Mouse (Mus musculus) embryonic fibroblast, embryonic 13.5 days (primary cell): ENCODE data around the gene Arl4a. TPM values are rescaled to one million over a fixed set of nuclear protein-coding genes. Genes with fewer than 3 reads are reported as not detected.

Source experiments
- H3K27ac ChIP-seq: 2 replicates; pipeline ENCODE4 v1.5.1; 2012; ENCODE audit warnings: low read length, control low read depth, inconsistent platforms; ENCODE audit not compliant: insufficient read depth
- H3K4me1 ChIP-seq: 2 replicates; pipeline ENCODE4 v1.6.1; 2011; ENCODE audit warnings: low read length; ENCODE audit not compliant: control insufficient read depth, insufficient read depth
- H3K4me3 ChIP-seq: 2 replicates; pipeline ENCODE4 v1.5.1; 2011; ENCODE audit warnings: mild to moderate bottlenecking, control low read depth, low read length; ENCODE audit not compliant: insufficient read depth
- CTCF ChIP-seq: IDR thresholded peaks from 2 replicates; pipeline ENCODE4 v1.5.1; 2011; ENCODE audit warnings: mild to moderate bottlenecking, control low read depth, low read length, moderate library complexity, borderline replicate concordance; ENCODE audit not compliant: insufficient read depth
- POLR2A ChIP-seq: IDR thresholded peaks from 2 replicates; pipeline ENCODE4 v1.6.1; 2011; ENCODE audit warnings: low read depth, mild to moderate bottlenecking, control low read depth, low read length, moderate library complexity
- polyA plus RNA-seq: library from polyadenylated mRNA; stranded (reverse); fragments of >200 nt; gene quantifications from 2 replicates; pipeline ENCODE4 v1.2.4, GENCODE M21; 2011; ENCODE audit warnings: low read depth; ENCODE audit not compliant: missing spikeins, insufficient read length

Gene Arl4a
- polyA plus RNA-seq, 1 experiment, result 15.9 TPM

GRCm38 (mm10) chr12:40036666-40037065, 1.2 kb downstream of the Arl4a start:
- Histone ChIP-seq H3K27ac (peak overlapping the region; percentile 7; the same call in 1 of the 2 replicates), H3K4me1 (0 out of 2 replicates have a peak, but pooled peaks cover 2% of the 10 kb centered on the region), H3K4me3 (peak overlapping the region; percentile 73)
- TF ChIP-seq POLR2A (no peak), CTCF (no peak)

- no peak for TF ChIP-seq CTCF
- no peak for TF ChIP-seq POLR2A
- Histone ChIP-seq H3K27ac (no peak overlapping the region), H3K4me3 (no peak overlapping the region), H3K4me1 (0 out of 2 replicates have a peak, but pooled peaks cover 2% of the 10 kb centered on the region)
These were observed 2.3 kb downstream of the Arl4a start for GRCm38 (mm10) chr12:40035506-40035905.

GRCm38 (mm10) chr12:40029201-40029600, 8.6 kb downstream of the Arl4a start:
- Histone ChIP-seq H3K27ac (no peak overlapping the region), H3K4me3 (no peak overlapping the region), H3K4me1 (no peaks in the 10 kb centered on the region)
- TF ChIP-seq CTCF (no peak), POLR2A (no peak)

- Histone ChIP-seq H3K4me1 (no peaks in the 10 kb centered on the region), H3K4me3 (no peak overlapping the region), H3K27ac (no peak overlapping the region)
- TF ChIP-seq CTCF, result no peak
- no peak for TF ChIP-seq POLR2A
These were observed 10.0 kb downstream of the Arl4a start for GRCm38 (mm10) chr12:40027846-40028245.

GRCm38 (mm10) chr12:40027444-40027843, 10.4 kb downstream of the Arl4a start:
- Histone ChIP-seq H3K27ac (no peak overlapping the region), H3K4me1 (no peaks in the 10 kb centered on the region), H3K4me3 (no peak overlapping the region)
- no peak for TF ChIP-seq POLR2A
- no peak for TF ChIP-seq CTCF

- TF ChIP-seq POLR2A (no peak), CTCF (no peak)
- Histone ChIP-seq H3K4me3 (no peak overlapping the region), H3K4me1 (no peaks in the 10 kb centered on the region), H3K27ac (no peak overlapping the region)
These were observed 13.9 kb downstream of the Arl4a start for GRCm38 (mm10) chr12:40023918-40024317.

GRCm38 (mm10) chr12:40023014-40023642, 14.7 kb downstream of the Arl4a start:
- no peaks in the 10 kb centered on the region for H3K4me1 ChIP-seq
- H3K27ac ChIP-seq, result no peak overlapping the region
- no peak overlapping the region for H3K4me3 ChIP-seq
- TF ChIP-seq CTCF (no peak), POLR2A (no peak)

DNA sequence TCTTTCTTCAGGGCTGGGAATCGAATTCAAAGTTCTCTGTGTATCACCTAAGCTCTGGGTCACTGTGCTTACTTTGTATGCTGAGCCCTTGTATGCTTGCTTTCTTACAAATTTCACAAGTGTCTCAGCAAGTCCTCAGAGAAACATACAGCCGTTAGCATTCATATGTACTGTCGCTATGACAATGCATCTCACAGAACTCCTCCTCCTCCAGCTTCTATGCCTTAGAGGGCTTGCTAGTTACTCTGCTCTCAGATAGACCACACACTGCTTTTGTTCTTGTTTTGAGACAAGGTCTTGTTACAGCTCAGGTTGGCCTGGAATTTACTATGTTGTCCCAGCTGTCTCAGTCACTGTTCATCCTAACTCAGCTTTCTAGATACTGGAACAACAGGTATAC, 15.5 kb downstream of the Arl4a start:
- TF ChIP-seq CTCF (no peak), POLR2A (no peak)

GRCm38 (mm10) chr12:40017955-40018505, 19.8 kb downstream of the Arl4a start:
- H3K4me1 ChIP-seq, result no peaks in the 10 kb centered on the region
- no peak overlapping the region for H3K4me3 ChIP-seq

More for the DNA sequence above, 15.5 kb downstream of the Arl4a start:
- Histone ChIP-seq H3K4me3 (no peak overlapping the region), H3K27ac (no peak overlapping the region), H3K4me1 (no peaks in the 10 kb centered on the region)

More at GRCm38 (mm10) chr12:40017955-40018505, 19.8 kb downstream of the Arl4a start:
- H3K27ac ChIP-seq, result no peak overlapping the region
- no peak for TF ChIP-seq CTCF
- TF ChIP-seq POLR2A, result no peak
